Mouse (Mus musculus) A20 (cell line): ENCODE results near the gene Zbtb40.

Source experiments
- DNase-seq: peaks from one replicate; pipeline ENCODE4 v3.0.0-alpha.2; 2011; ENCODE audit warnings: low read depth, low spot score

Gene Zbtb40

DNA sequence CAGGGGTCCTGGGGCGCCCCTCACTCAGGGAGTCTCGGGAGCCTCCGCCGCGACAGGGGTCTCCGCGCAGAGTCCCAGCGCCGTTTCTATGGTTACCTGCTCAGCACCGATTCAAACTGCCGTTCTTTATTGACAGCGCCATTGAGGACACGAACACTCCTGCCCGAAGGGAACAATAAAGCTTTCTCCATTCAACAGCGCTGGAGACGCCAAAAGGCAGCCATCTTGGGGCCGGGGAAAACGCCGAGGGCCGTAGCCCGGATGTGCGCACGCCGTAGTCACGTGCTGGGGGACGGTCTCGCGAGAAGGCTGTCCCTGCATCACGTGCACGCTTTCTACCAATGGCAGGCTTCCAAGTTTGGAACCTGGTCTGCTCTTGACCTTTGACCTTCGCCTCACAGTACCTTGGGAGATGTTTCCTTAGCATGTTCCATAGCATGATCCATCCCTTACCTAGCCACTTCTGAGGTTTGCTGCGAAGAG lies at the start of gene Zbtb40:
TSS of gene Zbtb40 (minus strand) at position 252 of the 483 bp plus-strand sequence.
- peak; percentile 95 for DNase-seq

DNA sequence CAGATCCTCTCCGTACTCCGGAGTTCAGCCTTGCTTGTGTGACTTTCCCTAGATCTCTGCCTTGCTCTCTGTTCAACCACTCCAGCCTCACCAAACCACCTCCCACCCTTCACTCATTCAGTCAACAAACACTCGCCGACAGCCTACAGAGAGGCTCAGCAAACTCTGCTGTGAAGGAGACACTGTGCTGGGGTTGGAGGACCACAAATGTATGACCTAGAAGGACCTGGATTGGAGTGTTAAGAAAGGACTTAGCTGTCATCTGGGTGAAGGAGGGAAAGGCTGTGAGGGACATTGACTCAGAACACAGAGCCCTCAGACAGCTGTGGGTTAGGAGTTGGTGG lies 49.4 kb upstream of the Zbtb40 start:
- DNase-seq = no peak

DNA sequence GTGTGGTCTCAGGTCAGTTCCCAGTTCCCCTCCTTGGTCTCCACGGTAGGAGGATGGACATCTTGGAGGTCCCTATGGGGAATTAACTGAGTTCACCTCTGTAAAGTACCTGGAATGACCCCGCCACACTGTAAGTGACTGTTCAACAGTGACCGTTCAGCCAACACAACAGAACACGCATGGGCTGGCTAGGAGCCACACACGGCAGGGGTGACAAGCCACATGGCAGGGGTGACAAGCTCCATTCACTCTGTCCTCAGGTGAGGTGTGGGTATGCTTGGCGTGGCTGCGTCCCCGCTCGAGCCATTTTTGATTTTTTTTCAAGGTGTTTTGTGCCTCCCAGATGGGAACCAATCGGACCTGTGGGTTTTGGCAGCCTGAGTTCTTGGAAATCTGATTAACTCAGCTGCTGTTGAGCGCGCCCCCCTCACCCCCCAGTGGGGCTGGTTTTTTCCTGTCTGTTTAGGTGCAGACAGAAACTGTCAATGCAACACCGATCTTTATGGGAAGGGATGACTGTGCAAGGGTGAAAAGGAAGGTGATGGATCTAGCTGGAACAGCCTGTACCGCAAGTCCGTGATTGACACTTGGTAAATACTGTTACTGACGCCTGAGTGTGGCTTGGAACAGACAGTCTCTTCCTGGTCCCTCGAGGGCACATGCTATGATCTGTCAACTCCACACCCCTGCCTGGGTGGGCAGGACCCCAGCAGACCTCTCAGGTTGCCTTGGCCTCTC lies 48.8 kb upstream of the Zbtb40 start:
- DNase-seq = no peak

DNA sequence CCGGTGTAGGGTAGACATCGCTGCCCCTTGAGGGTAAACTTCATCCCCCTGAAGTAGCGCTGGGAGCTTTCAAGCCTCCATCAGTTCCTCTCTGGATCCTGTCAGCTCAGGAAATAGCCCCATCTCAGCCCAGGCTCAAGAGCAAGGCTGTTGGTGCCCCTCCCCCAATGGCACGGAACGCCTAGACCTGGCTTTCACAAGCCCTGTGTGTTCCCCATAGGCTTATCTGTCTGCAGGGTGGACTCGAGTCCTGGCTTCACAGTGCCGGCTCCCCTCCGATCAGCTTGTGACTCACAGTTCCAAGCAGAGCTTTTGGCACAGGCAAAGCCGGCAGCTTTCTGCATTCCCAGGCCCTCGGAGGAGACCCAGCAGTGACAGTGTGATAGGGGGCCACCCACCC lies 47.8 kb upstream of the Zbtb40 start:
- DNase-seq = no peak

GRCm38 (mm10) chr4:137085083-137085810 lies 36.6 kb upstream of the Zbtb40 start:
- no peak for DNase-seq

DNA sequence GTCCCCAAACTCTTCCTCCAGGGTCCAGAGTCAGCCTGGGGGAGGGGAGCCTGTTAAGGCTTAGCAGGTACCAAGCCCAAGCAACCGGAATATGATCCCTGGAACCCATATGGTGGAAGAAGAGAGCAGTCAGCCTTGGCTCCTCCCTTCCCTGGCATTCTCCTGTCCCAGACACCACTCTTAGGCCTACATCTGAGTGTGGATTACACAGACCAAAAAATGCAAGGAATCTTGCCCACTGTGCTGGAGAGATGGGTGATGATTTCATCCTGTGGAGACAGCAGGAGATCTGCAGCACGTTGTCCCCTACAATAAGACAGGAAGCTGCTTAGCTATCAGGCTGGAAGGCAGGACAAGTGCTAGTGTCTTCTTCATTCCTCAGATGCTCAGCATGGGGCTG lies 34.3 kb upstream of the Zbtb40 start:
- no peak for DNase-seq

GRCm38 (mm10) chr4:137081401-137081800 lies 32.8 kb upstream of the Zbtb40 start:
- DNase-seq = no peak

DNA sequence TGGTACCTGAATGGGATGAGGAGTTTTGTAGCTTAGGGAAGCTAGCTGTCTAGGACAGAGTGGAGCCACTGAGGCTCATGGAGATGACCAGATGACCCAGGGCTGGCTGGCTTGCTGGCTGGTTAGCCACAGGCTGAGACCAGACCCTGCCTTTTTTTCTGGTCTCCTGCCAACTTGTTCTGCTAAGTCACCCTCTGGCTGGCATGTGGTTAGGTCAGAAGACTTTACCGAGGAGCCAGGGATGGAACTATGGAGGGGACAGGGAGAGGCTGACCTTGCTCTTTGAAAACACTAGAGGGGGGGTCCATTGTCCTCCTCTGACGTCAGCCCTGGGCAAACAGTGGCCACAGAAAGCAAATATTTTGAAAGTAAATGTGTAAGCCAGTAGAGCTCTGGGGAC lies 28.6 kb upstream of the Zbtb40 start:
- no peak for DNase-seq

DNA sequence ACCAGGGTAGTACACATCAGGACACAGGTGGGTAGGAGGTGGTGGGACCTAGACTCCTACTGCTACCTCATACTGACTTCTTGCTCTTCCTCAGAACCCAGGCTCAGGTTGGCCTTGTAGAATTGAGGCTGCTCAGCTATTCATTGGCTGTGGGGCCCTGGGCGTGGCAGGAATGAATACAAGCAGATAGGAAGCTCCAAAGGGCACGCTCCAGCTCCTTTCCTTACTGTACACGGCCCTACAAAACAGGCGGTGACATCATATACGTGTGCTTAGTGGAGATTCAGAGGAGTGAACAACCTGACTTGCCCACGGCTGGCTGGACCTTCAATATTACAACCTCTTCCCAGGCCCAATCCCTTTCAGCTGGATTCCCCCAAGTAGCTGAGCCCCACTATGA lies 22.6 kb upstream of the Zbtb40 start:
- DNase-seq = no peak

DNA sequence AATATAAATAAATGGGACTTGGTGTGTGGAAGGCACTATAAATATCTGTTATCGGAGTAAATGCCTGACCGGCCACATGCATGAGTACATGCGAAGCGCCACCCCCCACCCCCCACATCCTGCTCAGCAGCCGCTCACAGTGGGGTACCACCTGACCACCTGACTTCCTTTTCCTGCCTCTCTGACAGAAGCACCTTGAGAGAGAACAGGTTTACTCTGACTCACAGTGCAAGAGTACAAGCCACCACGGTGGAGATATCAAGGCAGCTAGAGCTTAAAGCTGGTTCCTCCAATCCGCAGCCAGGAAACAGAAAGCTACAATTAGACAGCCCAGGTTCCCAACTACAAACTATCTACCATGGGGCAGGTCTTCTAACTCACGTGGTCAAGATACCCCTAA lies 19.9 kb upstream of the Zbtb40 start:
- peak; percentile 13 for DNase-seq

DNA sequence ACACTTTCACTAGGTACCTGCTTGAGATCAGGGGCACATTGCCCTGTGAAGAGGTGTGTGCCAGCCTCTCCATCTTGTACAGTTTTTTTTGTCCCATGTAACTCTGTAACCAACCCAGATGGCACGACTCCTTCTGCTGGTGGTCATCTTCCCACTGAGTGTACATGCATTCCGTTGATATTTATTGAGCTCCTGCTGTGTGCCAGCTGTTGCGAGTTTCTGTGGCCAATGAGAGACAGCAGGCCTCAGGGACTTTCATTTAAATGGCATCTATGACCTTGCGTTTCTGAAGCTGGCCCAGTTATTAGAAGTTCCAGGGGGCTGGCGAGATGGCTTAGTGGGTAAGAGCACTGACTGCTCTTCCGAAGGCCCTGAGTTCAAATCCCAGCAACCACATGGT lies 17.2 kb upstream of the Zbtb40 start:
- no peak for DNase-seq

- no peak for DNase-seq
Observed at GRCm38 (mm10) chr4:137054932-137055331, 6.3 kb upstream of the Zbtb40 start.

DNA sequence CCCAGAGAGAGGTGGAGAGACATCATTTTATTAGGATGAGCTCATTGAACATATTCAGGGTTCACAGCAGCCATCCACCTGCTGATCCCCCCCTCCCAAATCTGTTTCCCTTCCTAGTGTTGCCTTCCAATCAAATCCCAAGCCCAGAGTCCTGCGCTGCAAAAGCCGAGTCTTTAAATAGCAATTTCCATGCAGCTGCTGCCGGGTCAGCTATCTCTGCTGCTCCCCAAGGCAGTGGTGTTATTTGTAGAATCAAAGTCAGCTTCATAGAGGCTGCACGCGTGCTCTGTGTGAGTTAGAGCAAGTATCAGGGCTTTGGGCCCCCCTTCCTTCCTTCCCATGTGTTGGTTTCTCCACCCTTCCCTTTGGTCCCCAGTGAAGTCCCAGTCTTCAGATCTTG lies 5.2 kb upstream of the Zbtb40 start:
- no peak for DNase-seq

DNA sequence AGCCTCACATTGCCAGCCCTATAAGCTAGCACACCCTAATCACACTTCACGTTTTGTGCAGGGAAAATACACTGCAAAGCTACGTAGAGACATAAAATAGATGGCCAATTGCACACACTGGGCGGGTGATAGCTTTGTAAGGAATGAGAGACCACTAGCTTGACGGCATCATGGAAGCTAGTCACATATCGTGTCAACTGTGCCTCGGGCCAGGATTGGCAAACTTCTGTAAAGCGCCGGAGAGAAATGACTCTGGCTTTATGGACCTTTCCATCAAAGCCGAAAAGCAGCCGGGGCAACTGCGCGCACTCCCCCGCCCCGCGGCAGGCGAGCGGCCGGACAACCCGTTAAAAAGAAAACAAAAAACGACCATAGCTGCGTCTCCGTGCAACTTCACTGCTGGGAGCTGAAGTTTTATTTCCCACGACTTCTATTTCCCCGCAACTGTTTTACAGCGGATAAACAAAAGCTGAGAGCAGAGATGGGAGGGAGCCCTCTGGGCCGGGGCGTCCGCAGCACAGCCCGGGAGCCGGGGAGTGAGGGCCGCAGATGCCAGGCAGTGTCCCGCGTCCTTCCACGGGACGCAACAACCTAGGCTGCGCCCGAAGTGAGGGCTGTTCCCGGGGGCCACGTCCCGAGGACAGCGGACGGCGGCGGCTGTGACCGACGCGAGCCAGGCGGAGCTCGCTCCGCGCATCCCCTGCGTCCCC lies 606 bp downstream of the Zbtb40 start:
- peak; percentile 54 for DNase-seq

DNA sequence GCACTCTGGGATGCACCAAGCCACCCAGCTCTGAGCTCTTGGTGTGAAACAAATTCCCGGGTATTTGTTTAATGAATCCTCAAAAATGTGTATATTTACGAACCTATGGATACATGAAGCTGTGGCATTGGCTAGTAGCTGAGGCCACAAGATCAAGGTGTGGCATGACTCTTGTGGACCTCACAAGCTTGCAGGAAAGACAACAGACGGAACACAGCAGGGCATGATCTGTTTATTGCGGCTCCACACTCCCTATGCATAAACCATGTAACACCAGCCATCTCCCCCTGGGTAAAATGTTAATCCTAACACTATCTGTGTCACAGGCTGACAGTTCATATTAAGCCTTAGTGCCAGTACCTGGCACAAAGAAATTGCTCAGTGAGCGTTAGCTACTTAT lies 2.5 kb downstream of the Zbtb40 start:
- no peak for DNase-seq

DNA sequence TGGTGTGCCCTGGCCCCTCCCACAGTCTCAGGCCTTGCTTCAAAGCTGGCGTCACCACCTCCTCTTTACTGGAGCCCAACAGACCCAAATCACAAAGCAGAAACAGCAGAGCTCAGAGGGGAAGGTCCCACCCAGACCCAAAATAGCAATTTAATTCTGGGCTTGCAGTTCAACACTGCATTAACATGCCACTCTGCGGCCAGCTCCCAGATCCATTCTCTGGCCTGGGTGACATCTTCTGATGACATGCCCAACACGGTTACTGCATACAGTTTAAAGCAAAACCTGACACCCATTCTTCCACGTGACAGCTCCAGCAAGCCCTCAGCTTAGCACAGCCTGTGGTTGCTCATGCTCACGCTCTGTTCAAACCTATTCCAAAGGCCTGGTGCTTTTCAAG lies 4.1 kb downstream of the Zbtb40 start:
- DNase-seq = no peak

GRCm38 (mm10) chr4:137043799-137044198 lies 4.8 kb downstream of the Zbtb40 start:
- DNase-seq = no peak

GRCm38 (mm10) chr4:137042039-137042438 lies 6.6 kb downstream of the Zbtb40 start:
- DNase-seq = no peak

- no peak for DNase-seq
Observed at GRCm38 (mm10) chr4:137041161-137041621, 7.4 kb downstream of the Zbtb40 start.

DNA sequence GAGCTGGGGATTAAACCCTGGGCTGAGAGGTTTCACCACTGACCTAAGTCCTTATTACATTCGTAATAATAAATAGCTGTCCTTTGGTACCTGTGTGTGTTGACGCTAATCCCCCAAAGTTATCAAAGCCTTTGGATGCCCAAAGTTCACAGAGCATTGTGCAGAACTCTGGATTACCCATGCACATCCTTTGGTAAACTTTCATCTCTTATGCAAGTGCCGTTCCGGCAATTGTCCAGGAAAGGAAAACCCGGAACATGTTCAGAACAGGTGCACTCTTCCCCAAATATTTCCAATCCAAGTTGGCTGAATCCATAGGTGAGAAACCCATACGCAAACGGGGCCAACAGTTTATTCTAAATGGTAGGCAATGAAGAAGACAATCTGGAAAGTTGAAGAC lies 9.2 kb downstream of the Zbtb40 start:
- DNase-seq = no peak

GRCm38 (mm10) chr4:137038501-137038900 lies 10.1 kb downstream of the Zbtb40 start:
- DNase-seq = no peak

DNA sequence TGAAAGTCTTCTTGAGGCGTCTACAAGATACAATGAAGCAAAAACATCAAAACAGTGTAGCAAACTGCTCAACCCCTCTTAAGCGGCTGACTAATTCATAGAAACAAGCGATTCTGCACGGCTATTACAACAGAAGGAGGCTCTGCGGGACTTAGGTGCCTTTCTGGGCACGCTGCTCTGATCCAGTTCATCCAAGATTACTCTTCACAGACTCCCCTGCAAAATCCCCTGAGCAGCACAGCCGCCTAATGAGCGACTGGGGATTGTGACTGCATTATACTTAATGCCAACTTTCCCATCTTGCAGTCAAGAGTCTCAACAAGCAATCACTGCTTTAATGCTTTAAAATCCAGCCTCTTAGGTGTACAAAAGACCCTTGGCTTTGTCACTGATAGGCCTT lies 10.5 kb downstream of the Zbtb40 start:
- DNase-seq = no peak
